Mouse (Mus musculus) cortical plate, adult 2 months (tissue): Measurements from ENCODE around the gene Bdkrb2.

Experiments
- CTCF ChIP-seq: fragments of 200-500 bp; IDR thresholded peaks from 2 replicates; pipeline ENCODE4 v1.5.1; 2011; ENCODE audit warnings: mild to moderate bottlenecking, control low read depth, low read length; ENCODE audit not compliant: insufficient read depth; ENCODE audit errors: extremely low read depth
- POLR2A ChIP-seq: fragments of 200-500 bp; IDR thresholded peaks from 2 replicates; pipeline ENCODE4 v1.6.1; 2011; ENCODE audit warnings: mild to moderate bottlenecking, low read length, control low read depth; ENCODE audit not compliant: insufficient read depth; ENCODE audit errors: extremely low read depth

DNA sequence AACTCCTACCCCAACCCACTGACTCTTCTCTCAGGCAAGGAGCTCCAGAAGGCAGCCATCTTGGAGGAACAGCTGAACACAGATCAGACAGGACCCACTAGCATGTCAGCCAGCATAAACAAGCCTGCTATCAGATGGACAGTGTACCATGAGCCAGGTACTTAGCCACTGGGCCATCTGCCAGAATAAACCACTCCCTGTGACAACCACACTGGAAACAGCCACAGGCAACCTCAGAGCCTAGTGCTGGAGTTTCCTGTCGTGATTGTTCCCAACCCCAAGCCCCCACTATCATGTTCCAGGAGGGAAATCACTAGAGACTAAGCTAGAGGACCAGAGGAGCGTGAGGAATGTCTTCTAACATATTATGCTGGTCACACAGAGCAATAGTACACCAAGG, 39.3 kb upstream of the Bdkrb2 start:
- no peak for TF ChIP-seq CTCF
- no peak for TF ChIP-seq POLR2A
